ENCODE assay signal across 8 mouse cellular contexts in the genomic region with DNA sequence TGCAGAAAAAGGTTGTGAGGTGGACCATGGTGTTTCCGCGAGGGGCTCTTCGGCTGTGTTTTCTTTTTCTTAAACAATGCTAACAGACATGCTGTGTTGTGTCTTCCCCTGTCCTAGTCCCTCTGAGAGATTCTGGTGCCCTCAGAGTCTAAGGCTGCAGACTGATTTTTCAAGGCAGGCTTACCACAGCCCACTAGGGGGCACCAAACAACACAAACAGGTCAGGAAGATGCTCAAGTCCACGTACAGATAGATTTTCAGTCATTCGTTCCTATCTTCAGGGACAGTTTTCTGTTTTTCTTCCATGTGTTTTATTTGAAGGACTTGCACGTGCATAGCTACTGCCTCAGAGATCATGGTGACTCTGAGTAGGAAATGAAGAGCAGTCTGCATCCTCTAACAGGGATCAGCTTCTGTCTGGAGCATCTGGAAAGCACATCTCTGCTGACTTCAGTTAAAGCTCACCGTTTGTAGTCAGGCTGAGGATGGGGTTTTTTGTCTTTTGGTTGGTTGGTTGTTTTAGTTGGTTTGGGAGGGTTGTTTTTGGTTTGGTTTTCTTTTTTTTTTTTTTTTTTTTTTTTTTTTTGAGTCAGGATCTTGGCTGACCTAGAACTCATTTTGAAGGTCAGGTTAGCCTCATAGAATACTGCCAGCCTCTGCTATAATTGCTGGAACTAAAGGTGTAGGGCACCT. TPM values are rescaled to one million over a fixed set of nuclear protein-coding genes. Genes with fewer than 3 reads are reported as not detected.
DNase-seq lines count a peak whose midpoint lies in the region; ATAC-seq and TF ChIP-seq lines count a peak whose summit lies in the region.

No protein-coding gene starts in this region.

- no peak overlapping the region for H3K4me2 ChIP-seq in kidney, embryonic 14.5 days (replicated peaks; ENCODE audit: low read depth, low read length)
- H3K4me2 ChIP-seq in embryonic facial prominence, embryonic 14.5 days (ENCODE audit: low read depth, low read length) = no peak overlapping the region
- H3K4me2 ChIP-seq in hindbrain, embryonic 14.5 days (replicated peaks) = no peak overlapping the region
- no peak overlapping the region for H3K4me2 ChIP-seq in neural tube, embryonic 11.5 days (ENCODE audit: low read depth)

- H3K36me3 ChIP-seq in kidney, embryonic 14.5 days (ENCODE audit: control insufficient read depth, insufficient read depth, low read length) = no peaks in the 10 kb centered on the region
- H3K36me3 ChIP-seq in embryonic facial prominence, embryonic 14.5 days (ENCODE audit: control insufficient read depth, insufficient read depth, low read length) = no peaks in the 10 kb centered on the region
- H3K36me3 ChIP-seq in hindbrain, embryonic 14.5 days (replicated peaks; ENCODE audit: control insufficient read depth, insufficient read depth) = no peaks in the 10 kb centered on the region
- no peaks in the 10 kb centered on the region for H3K36me3 ChIP-seq in neural tube, embryonic 11.5 days (ENCODE audit: control insufficient read depth, insufficient read depth, low read length)

- TF ChIP-seq CTCF in bone marrow, adult 2 months (IDR thresholded peaks at IDR 0.05; ENCODE audit: control insufficient read depth, insufficient read depth, low read length) = peak; percentile 73

- H3K4me3 ChIP-seq in kidney, embryonic 14.5 days (ENCODE audit: low read length) = no peak overlapping the region
- no peak overlapping the region for H3K4me3 ChIP-seq in bone marrow, adult 2 months (replicated peaks; ENCODE audit: control insufficient read depth, low read depth, low read length)
- no peak overlapping the region for H3K4me3 ChIP-seq in embryonic facial prominence, embryonic 14.5 days (ENCODE audit: low read depth, low read length)
- no peak overlapping the region for H3K4me3 ChIP-seq in hindbrain, embryonic 14.5 days (replicated peaks; ENCODE audit: low read length)
- H3K4me3 ChIP-seq in neural tube, embryonic 11.5 days (ENCODE audit: low read depth, low read length) = no peak overlapping the region

- H3K9me3 ChIP-seq in kidney, embryonic 14.5 days (ENCODE audit: control insufficient read depth, low read length) = no peaks in the 10 kb centered on the region
- H3K9me3 ChIP-seq in embryonic facial prominence, embryonic 14.5 days (ENCODE audit: control insufficient read depth, low read length) = no peaks in the 10 kb centered on the region
- no peaks in the 10 kb centered on the region for H3K9me3 ChIP-seq in hindbrain, embryonic 14.5 days (ENCODE audit: control insufficient read depth, low read length)
- H3K9me3 ChIP-seq in neural tube, embryonic 11.5 days (ENCODE audit: control insufficient read depth, low read length) = no peaks in the 10 kb centered on the region

- no peaks in the 10 kb centered on the region for H3K4me1 ChIP-seq in kidney, embryonic 14.5 days (ENCODE audit: control insufficient read depth, insufficient read depth, low read length)
- H3K4me1 ChIP-seq in bone marrow, adult 2 months (ENCODE audit: control insufficient read depth, insufficient read depth, low read length) = no peaks in the 10 kb centered on the region
- H3K4me1 ChIP-seq in embryonic facial prominence, embryonic 14.5 days (ENCODE audit: control insufficient read depth, insufficient read depth, low read length) = no peaks in the 10 kb centered on the region
- no peaks in the 10 kb centered on the region for H3K4me1 ChIP-seq in hindbrain, embryonic 14.5 days (replicated peaks; ENCODE audit: control insufficient read depth, insufficient read depth, low read length)
- H3K4me1 ChIP-seq in neural tube, embryonic 11.5 days (ENCODE audit: control insufficient read depth, insufficient read depth, low read length) = no peaks in the 10 kb centered on the region

- TF ChIP-seq POLR2A in bone marrow, adult 2 months (IDR thresholded peaks at IDR 0.05; ENCODE audit: borderline replicate concordance, control insufficient read depth, low read depth, low read length) = no peak

- no peaks in the 10 kb centered on the region for H3K27me3 ChIP-seq in kidney, embryonic 14.5 days (ENCODE audit: control insufficient read depth, insufficient read depth, low read length)
- H3K27me3 ChIP-seq in embryonic facial prominence, embryonic 14.5 days (replicated peaks; ENCODE audit: control insufficient read depth, insufficient read depth, low read length) = no peaks in the 10 kb centered on the region
- H3K27me3 ChIP-seq in hindbrain, embryonic 14.5 days (ENCODE audit: control insufficient read depth, insufficient read depth, low read length) = no peaks in the 10 kb centered on the region
- no peaks in the 10 kb centered on the region for H3K27me3 ChIP-seq in neural tube, embryonic 11.5 days (ENCODE audit: control insufficient read depth, insufficient read depth, low read length)

- intact Hi-C loops in left cerebral cortex, postnatal 25 days (cut with DNase I) = loop anchor here (1.0 to 10.0 kb wide), 3 partner anchors 78 to 258 kb away; no protein-coding TSS in a partner anchor

- H3K9ac ChIP-seq in kidney, embryonic 14.5 days (ENCODE audit: low read depth, low read length) = no peak overlapping the region
- H3K9ac ChIP-seq in embryonic facial prominence, embryonic 14.5 days (ENCODE audit: low read depth, low read length) = no peak overlapping the region
- H3K9ac ChIP-seq in hindbrain, embryonic 14.5 days = no peak overlapping the region
- no peak overlapping the region for H3K9ac ChIP-seq in neural tube, embryonic 11.5 days (ENCODE audit: low read length)

- DNase-seq in kidney, adult 18-20 months = peak; percentile 79
- peak; percentile 86 for DNase-seq in embryonic facial prominence, embryonic 14.5 days (ENCODE audit: low spot score)
- DNase-seq in hindbrain, embryonic 14.5 days (ENCODE audit: low spot score) = peak; percentile 92
- DNase-seq in left cerebral cortex, postnatal 25 days (ENCODE audit: low spot score in 2 of 2) = peak; percentile 84 to 91
- peak; percentile 80 for DNase-seq in neural tube, embryonic 11.5 days (ENCODE audit: low spot score)
- peak; percentile 65 for DNase-seq in testis, postnatal 14 days (ENCODE audit: low spot score)

- WGBS in kidney, embryonic 14.5 days = 32% methylated on average over 7 of the region's 7 CpGs
- 23% methylated on average over 7 of the region's 7 CpGs for WGBS in bone marrow, adult 2 months
- 32% methylated on average over 7 of the region's 7 CpGs for WGBS in embryonic facial prominence, embryonic 14.5 days
- WGBS in hindbrain, embryonic 14.5 days = 21% methylated on average over 7 of the region's 7 CpGs
- 29% methylated on average over 7 of the region's 7 CpGs for WGBS in neural tube, embryonic 11.5 days

- ATAC-seq in kidney, embryonic 14.5 days (ENCODE audit: low FRiP score, low TSS enrichment) = no peak
- no peak for ATAC-seq in embryonic facial prominence, embryonic 14.5 days (ENCODE audit: low read depth)
- no peak for ATAC-seq in hindbrain, embryonic 14.5 days (ENCODE audit: low FRiP score)
- no peak for ATAC-seq in neural tube, embryonic 11.5 days (ENCODE audit: insufficient read depth, low FRiP score, low TSS enrichment)

- no peak overlapping the region for H3K27ac ChIP-seq in kidney, embryonic 14.5 days (ENCODE audit: low read depth, low read length)
- no peak overlapping the region for H3K27ac ChIP-seq in bone marrow, adult 2 months (ENCODE audit: control insufficient read depth, insufficient read depth, low read depth, low read length, poor library complexity)
- H3K27ac ChIP-seq in embryonic facial prominence, embryonic 14.5 days (replicated peaks; ENCODE audit: low read depth, low read length) = no peak overlapping the region
- no peak overlapping the region for H3K27ac ChIP-seq in hindbrain, embryonic 14.5 days
- no peak overlapping the region for H3K27ac ChIP-seq in neural tube, embryonic 11.5 days (ENCODE audit: low read depth, low read length)

RNA-seq across cellular contexts. Expression of gene Spesp1, which starts 13.1 kb away (rescaled TPM):
- not detected in 2 replicates for polyA plus RNA-seq in kidney, embryonic 14.5 days (2014; fragmentation: Nextera tagmentation; extraction: Ambion mirVana)
- polyA plus RNA-seq in bone marrow, adult 2 months (2011; ENCODE audit: insufficient read depth, insufficient read length, low replicate concordance, missing spikeins) = not detected in 2 replicates
- not detected in 2 replicates for polyA plus RNA-seq in embryonic facial prominence, embryonic 14.5 days (2014; fragmentation: Nextera tagmentation; extraction: Ambion mirVana)
- polyA plus RNA-seq in hindbrain, embryonic 14.5 days (2014; fragmentation: Nextera tagmentation; extraction: Ambion mirVana) = not detected in 2 replicates
- total RNA-seq in left cerebral cortex, postnatal 25 days (2021) = not detected
- not detected in 2 replicates for polyA plus RNA-seq in neural tube, embryonic 11.5 days (2014; fragmentation: Nextera tagmentation; extraction: Ambion mirVana)

RNA-seq across cellular contexts. Expression of gene Anp32a, which starts 45.9 kb away (rescaled TPM):
- polyA plus RNA-seq in kidney, embryonic 14.5 days (2014; fragmentation: Nextera tagmentation; extraction: Ambion mirVana) = 155 and 214 TPM in 2 replicates
- 781 and 1,032 TPM in 2 replicates for polyA plus RNA-seq in bone marrow, adult 2 months (2011; ENCODE audit: insufficient read depth, insufficient read length, low replicate concordance, missing spikeins)
- 107 and 112 TPM in 2 replicates for polyA plus RNA-seq in embryonic facial prominence, embryonic 14.5 days (2014; fragmentation: Nextera tagmentation; extraction: Ambion mirVana)
- 73.0 and 85.4 TPM in 2 replicates for polyA plus RNA-seq in hindbrain, embryonic 14.5 days (2014; fragmentation: Nextera tagmentation; extraction: Ambion mirVana)
- total RNA-seq in left cerebral cortex, postnatal 25 days (2021) = 100 to 1,000 TPM; 270 to 271 TPM
- polyA plus RNA-seq in neural tube, embryonic 11.5 days (2014; fragmentation: Nextera tagmentation; extraction: Ambion mirVana) = 125 and 138 TPM in 2 replicates
